Mouse (Mus musculus): ENCODE results near the gene Bves. TPM values are rescaled to one million over a fixed set of nuclear protein-coding genes. Genes with fewer than 3 reads are reported as not detected.
"Not testable (repeated sequence)": the region's sequence is repeated elsewhere in the genome, so short reads cannot be mapped to it uniquely, and the experiment has no call there.

Gene Bves
- polyA plus RNA-seq, 1 experiment from 2014 or later, result 2.3 TPM

GRCm38 (mm10) chr10:45314865-45315264 is 20.7 kb upstream of the Bves start:
- no peak overlapping the region for H3K4me3 ChIP-seq

DNA sequence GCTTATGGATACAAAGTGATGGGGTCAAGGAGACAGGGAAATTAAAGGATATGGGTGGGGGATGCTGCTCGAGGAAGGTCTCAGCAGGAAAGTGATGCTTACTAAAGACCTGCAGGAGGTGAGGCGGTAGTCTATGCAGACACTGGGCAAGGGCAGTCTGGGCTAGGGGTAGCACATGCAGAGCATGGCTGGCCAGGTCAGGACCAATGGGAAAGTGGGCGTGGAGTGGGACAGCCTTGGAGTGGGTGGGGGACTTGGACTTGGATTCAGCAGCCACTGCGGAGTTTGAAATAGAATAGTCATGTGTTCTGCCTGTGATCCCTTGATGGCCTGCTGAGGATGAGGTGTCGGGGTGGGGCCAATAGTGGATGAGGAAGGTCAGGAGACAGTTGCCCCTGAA is 16.6 kb upstream of the Bves start:
- no peak overlapping the region for H3K4me3 ChIP-seq
- no peaks in the 10 kb centered on the region for H3K27me3 ChIP-seq (replicated peaks; ENCODE audit: low read depth, poor library complexity, severe bottlenecking)
- H3K36me3 ChIP-seq (replicated peaks), result no peaks in the 10 kb centered on the region
- no peak overlapping the region for H3K27ac ChIP-seq (replicated peaks)
- DNase-seq (ENCODE audit: low spot score), result no peak
- H3K9me3 ChIP-seq, result no peaks in the 10 kb centered on the region
- WGBS, result 86% methylated on average over 5 of the region's 5 CpGs
- no peaks in the 10 kb centered on the region for H3K4me1 ChIP-seq

More at GRCm38 (mm10) chr10:45314865-45315264, 20.7 kb upstream of the Bves start:
- Histone ChIP-seq H3K27ac (replicated peaks) (no peak overlapping the region), H3K4me1 (no peaks in the 10 kb centered on the region), H3K36me3 (replicated peaks) (no peaks in the 10 kb centered on the region), H3K27me3 (replicated peaks; ENCODE audit: low read depth, poor library complexity, severe bottlenecking) (no peaks in the 10 kb centered on the region), H3K9me3 (no peaks in the 10 kb centered on the region)
- no peak for DNase-seq (ENCODE audit: low spot score)
- 93% methylated on average over 16 of the region's 16 CpGs for WGBS

- no peaks in the 10 kb centered on the region for H3K36me3 ChIP-seq (replicated peaks)
- H3K9me3 ChIP-seq, result no peaks in the 10 kb centered on the region
- 62% methylated on average over 3 of the region's 3 CpGs for WGBS
- no peak overlapping the region for H3K4me3 ChIP-seq
- no peaks in the 10 kb centered on the region for H3K4me1 ChIP-seq
- H3K27me3 ChIP-seq (replicated peaks; ENCODE audit: low read depth, poor library complexity, severe bottlenecking), result no peaks in the 10 kb centered on the region
- no peak overlapping the region for H3K27ac ChIP-seq (replicated peaks)
- DNase-seq (ENCODE audit: low spot score), result no peak
These were observed 15.3 kb upstream of the Bves start for GRCm38 (mm10) chr10:45320296-45320695.

DNA sequence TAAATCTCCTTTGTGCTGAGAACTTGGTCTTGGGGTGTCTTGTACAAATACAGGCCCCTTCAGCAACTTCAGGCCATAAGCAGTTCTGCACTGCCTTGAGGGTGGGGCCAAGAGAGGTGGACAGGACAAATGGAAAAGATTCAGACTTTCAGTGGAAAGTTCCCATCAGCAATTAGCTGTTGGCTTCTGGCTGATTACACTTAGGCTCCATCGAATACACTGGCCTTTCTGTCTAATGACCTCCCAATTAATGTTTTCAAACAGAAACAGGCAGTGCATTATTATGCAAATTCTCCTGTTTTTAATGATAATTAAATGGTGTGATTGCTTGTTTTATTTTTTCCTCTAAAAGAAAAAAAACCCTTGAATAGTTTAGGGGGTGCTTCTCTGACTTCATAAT is 11.4 kb upstream of the Bves start:
- WGBS, result 58% methylated on average over 1 of the region's 1 CpGs
- no peak for DNase-seq (ENCODE audit: low spot score)
- Histone ChIP-seq H3K27ac (replicated peaks) (no peak overlapping the region), H3K4me1 (no peaks in the 10 kb centered on the region), H3K27me3 (replicated peaks; ENCODE audit: low read depth, poor library complexity, severe bottlenecking) (no peaks in the 10 kb centered on the region), H3K36me3 (replicated peaks) (no peaks in the 10 kb centered on the region), H3K4me3 (no peak overlapping the region), H3K9me3 (no peaks in the 10 kb centered on the region)

DNA sequence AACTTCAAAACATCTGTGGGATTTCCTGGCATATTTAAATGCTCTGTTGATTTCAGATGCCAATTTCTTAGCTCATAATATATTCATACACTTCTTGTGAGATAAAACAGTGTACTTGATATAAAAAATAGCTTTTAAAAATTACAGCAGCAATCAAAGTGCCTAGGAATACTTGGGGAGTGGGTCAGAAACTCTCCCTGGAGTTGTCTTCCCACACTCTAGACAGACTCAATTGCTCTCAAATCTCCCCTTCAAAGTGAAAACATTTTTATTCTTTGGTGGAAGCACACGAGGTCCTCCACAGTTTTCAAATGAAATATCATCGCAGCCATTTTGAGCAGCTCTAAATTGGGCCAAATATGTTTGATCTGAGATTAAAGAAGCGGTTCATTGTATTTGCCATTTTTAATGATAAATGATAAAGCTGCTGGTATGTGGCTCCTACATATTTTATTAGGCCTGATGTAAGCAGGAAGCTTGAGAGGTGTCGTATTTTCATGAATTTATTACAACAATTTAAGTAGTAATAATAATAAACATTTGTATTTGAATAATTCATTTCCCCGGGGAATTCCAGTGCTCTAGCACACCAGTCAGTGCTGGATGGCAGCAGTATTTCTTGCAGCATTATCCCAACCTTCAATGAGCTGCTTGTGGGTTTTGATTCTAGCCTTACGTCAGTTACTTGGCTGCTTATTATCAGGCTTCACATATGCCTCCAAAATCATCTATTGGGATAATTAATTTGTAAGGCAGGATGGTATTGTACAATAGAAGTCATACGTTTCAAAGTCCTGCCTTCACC is 7.2 kb upstream of the Bves start:
- WGBS, result 82% methylated on average over 7 of the region's 7 CpGs

GRCm38 (mm10) chr10:45334925-45335324 is 647 bp upstream of the Bves start:
- no peak for DNase-seq (ENCODE audit: low spot score)
- H3K4me1 ChIP-seq, result no peaks in the 10 kb centered on the region
- H3K27ac ChIP-seq (replicated peaks), result no peak overlapping the region
- H3K4me3 ChIP-seq, result peak overlapping the region; percentile 79
- H3K36me3 ChIP-seq (replicated peaks), result no peaks in the 10 kb centered on the region
- 30% methylated on average over 7 of the region's 7 CpGs for WGBS
- peaks cover 43% of the 10 kb centered on the region for H3K27me3 ChIP-seq (replicated peaks; ENCODE audit: low read depth, poor library complexity, severe bottlenecking)
- no peaks in the 10 kb centered on the region for H3K9me3 ChIP-seq

More for the DNA sequence above, 7.2 kb upstream of the Bves start:
- H3K36me3 ChIP-seq (replicated peaks), result no peaks in the 10 kb centered on the region
- peaks cover 7% of the 10 kb centered on the region for H3K27me3 ChIP-seq (replicated peaks; ENCODE audit: low read depth, poor library complexity, severe bottlenecking)
- H3K9me3 ChIP-seq, result no peaks in the 10 kb centered on the region
- H3K4me1 ChIP-seq, result no peaks in the 10 kb centered on the region
- H3K4me3 ChIP-seq, result no peak overlapping the region
- H3K27ac ChIP-seq (replicated peaks), result no peak overlapping the region
- DNase-seq (ENCODE audit: low spot score), result no peak

- no peak for DNase-seq (ENCODE audit: low spot score)
- 85% methylated on average over 7 of the region's 7 CpGs for WGBS
- no peak overlapping the region for H3K4me3 ChIP-seq
- H3K27ac ChIP-seq (replicated peaks), result no peak overlapping the region
- H3K27me3 ChIP-seq (replicated peaks; ENCODE audit: low read depth, poor library complexity, severe bottlenecking), result peaks cover 28% of the 10 kb centered on the region
- peaks cover under 1% of the 10 kb centered on the region; the same call in 1 of the 2 replicates for H3K36me3 ChIP-seq (replicated peaks)
- H3K4me1 ChIP-seq, result no peaks in the 10 kb centered on the region
- peaks cover under 1% of the 10 kb centered on the region; the same call in 1 of the 2 replicates for H3K9me3 ChIP-seq
These were observed 3.5 kb downstream of the Bves start for GRCm38 (mm10) chr10:45339106-45339505.

DNA sequence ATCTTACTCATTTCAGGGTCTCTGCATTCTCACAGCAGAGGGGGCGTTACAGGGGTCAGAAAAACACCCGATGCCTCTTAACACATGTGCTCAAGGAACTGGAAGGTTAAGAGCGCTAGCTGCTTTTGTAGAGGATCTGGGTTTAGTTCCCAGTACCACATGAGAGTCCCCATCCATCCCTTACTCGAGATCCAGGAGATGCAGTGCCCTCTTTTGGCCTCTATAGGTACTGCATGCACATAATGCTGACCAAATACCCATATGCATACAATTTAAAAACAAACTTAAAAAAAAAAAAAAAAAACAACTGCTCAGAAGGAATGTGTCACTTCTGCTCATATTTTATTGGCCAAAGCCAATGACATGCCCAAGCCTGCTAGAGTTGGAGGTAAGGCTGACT is 8.8 kb downstream of the Bves start:
- H3K9me3 ChIP-seq, result peaks cover 4% of the 10 kb centered on the region; the same call in 1 of the 2 replicates
- peaks cover 3% of the 10 kb centered on the region; the same call in 1 of the 2 replicates for H3K36me3 ChIP-seq (replicated peaks)
- DNase-seq (ENCODE audit: low spot score), result no peak
- H3K4me3 ChIP-seq, result no peak overlapping the region
- H3K27me3 ChIP-seq (replicated peaks; ENCODE audit: low read depth, poor library complexity, severe bottlenecking), result no peaks in the 10 kb centered on the region
- WGBS, result 87% methylated on average over 4 of the region's 4 CpGs
- no peaks in the 10 kb centered on the region for H3K4me1 ChIP-seq
- H3K27ac ChIP-seq (replicated peaks), result no peak overlapping the region

DNA sequence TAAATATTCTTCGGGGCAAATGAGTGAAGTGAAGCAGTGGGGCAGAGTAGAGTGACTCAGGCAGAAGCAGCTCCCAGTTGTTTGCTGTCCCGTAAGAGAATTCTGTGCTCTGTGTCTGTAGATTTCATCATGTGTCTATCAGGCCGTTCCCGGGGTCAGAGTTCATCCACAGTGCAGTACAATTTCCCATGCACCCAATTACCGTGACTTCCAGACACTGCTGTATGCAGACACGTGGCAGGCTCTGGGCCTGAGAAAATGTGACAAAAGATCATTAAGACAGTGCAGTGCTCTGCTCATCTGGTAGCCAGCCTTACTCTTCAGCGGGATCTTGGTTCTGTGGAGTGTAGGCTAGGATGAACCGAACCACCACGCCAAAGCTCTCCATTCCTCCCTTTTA is 9.6 kb downstream of the Bves start:
- Histone ChIP-seq H3K36me3 (replicated peaks) (peaks cover 3% of the 10 kb centered on the region; the same call in 1 of the 2 replicates), H3K4me3 (no peak overlapping the region), H3K9me3 (peaks cover 4% of the 10 kb centered on the region; the same call in 1 of the 2 replicates), H3K27me3 (replicated peaks; ENCODE audit: low read depth, poor library complexity, severe bottlenecking) (no peaks in the 10 kb centered on the region), H3K4me1 (no peaks in the 10 kb centered on the region), H3K27ac (replicated peaks) (no peak overlapping the region)
- 73% methylated on average over 9 of the region's 9 CpGs for WGBS
- no peak for DNase-seq (ENCODE audit: low spot score)

GRCm38 (mm10) chr10:45348143-45348542 is 12.6 kb downstream of the Bves start:
- H3K27ac ChIP-seq (replicated peaks); H3K36me3 ChIP-seq (replicated peaks); H3K4me1 ChIP-seq; DNase-seq (ENCODE audit: low spot score); H3K27me3 ChIP-seq (replicated peaks; ENCODE audit: low read depth, poor library complexity, severe bottlenecking); H3K9me3 ChIP-seq; H3K4me3 ChIP-seq: not testable (repeated sequence)
- 77% methylated on average over 3 of the region's 3 CpGs for WGBS

DNA sequence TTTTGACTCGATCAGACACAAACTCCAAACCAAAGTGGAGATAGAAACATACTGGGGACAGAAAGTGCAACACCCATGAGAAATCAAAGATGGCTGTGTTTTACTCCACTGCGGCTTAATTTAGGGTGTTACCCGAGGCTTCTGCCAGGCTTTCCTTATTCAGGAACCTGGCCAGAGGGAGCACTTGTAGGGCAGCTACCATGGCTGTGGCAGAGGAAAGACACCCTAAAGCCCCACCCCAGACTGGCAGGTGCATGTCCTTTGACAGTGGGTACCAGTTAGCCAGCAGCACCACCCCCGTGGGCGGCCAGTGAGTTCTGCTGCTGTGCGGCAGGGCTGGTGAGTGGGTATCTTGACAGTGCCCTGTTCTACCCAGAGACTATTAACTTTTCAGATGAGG is 20.5 kb downstream of the Bves start:
- 89% methylated on average over 6 of the region's 6 CpGs for WGBS
- no peaks in the 10 kb centered on the region for H3K4me1 ChIP-seq
- no peaks in the 10 kb centered on the region for H3K36me3 ChIP-seq (replicated peaks)
- H3K27ac ChIP-seq (replicated peaks), result no peak overlapping the region
- DNase-seq (ENCODE audit: low spot score), result no peak
- H3K4me3 ChIP-seq, result no peak overlapping the region
- no peaks in the 10 kb centered on the region for H3K27me3 ChIP-seq (replicated peaks; ENCODE audit: low read depth, poor library complexity, severe bottlenecking)
- H3K9me3 ChIP-seq, result no peaks in the 10 kb centered on the region

- WGBS, result 39% methylated on average over 5 of the region's 5 CpGs
- Histone ChIP-seq H3K9me3 (no peaks in the 10 kb centered on the region), H3K4me3 (no peak overlapping the region), H3K4me1 (peaks cover 18% of the 10 kb centered on the region), H3K27ac (replicated peaks) (no peak overlapping the region), H3K36me3 (replicated peaks) (peaks cover 4% of the 10 kb centered on the region; the same call in 1 of the 2 replicates), H3K27me3 (replicated peaks; ENCODE audit: low read depth, poor library complexity, severe bottlenecking) (no peaks in the 10 kb centered on the region)
- no peak for DNase-seq (ENCODE audit: low spot score)
These were observed 27.8 kb downstream of the Bves start for GRCm38 (mm10) chr10:45363396-45363795.

DNA sequence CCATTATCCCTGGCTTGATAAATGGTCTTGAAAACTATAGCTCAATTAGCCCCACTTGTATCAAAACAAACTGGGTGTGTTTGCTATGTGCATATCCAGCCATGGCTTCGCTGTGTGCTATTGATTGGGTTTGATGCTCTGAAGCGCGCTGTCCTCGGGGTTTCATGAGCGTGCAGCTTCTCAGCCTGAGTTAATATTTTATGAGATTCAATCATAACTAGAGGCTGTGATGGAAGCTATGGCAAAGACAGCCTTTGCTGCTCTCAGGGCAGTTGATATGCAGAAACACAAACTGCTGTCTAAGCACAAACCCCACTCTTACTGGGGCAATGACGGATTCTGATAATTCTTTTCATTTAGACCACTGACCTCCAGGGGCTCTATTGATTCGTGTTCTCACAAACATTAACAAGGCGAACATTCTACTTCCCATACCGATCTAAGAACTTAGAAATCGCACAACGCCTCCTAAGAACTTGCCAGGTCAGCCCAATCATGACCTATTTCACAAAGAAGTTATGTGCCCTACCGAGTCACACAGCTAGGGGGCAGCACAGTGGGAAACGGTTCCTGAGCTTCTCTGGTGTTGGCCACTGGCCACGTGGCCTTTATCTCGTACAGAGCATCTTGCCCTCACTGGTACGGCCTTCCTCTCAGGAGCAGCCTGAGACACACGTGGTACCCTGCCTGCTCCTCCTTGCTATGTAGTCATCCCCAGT is 31.6 kb downstream of the Bves start:
- Histone ChIP-seq H3K27me3 (replicated peaks; ENCODE audit: low read depth, poor library complexity, severe bottlenecking) (no peaks in the 10 kb centered on the region), H3K36me3 (replicated peaks) (peaks cover 4% of the 10 kb centered on the region; the same call in 1 of the 2 replicates), H3K4me1 (peaks cover 18% of the 10 kb centered on the region), H3K9me3 (no peaks in the 10 kb centered on the region), H3K4me3 (no peak overlapping the region), H3K27ac (replicated peaks) (no peak overlapping the region)
- DNase-seq (ENCODE audit: low spot score), result no peak
- 90% methylated on average over 17 of the region's 17 CpGs for WGBS
